Mouse (Mus musculus) neural tube, embryonic 15.5 days (tissue): ENCODE measurements around the gene Synj1. TPM values are rescaled to one million over a fixed set of nuclear protein-coding genes. Genes with fewer than 3 reads are reported as not detected.

Experiments
- ATAC-seq: fragments of 200-750 bp; cut with Nextera tagmentation; 2 replicates; pipeline ENCODE4 v1.8.0; 2017; ENCODE audit warnings: mild to moderate bottlenecking, moderate TSS enrichment, moderate library complexity; ENCODE audit not compliant: low FRiP score
- H3K27ac ChIP-seq: fragments of 300-500 bp; sonication (generic); replicated peaks from 2 replicates; pipeline ENCODE4 v1.5.1; 2015; ENCODE audit warnings: mild to moderate bottlenecking, inconsistent platforms
- H3K27me3 ChIP-seq: fragments of 300-500 bp; sonication (generic); replicated peaks from 2 replicates; pipeline ENCODE4 v1.6.1; 2015; ENCODE audit warnings: inconsistent platforms
- H3K36me3 ChIP-seq: fragments of 300-500 bp; sonication (generic); 2 replicates; pipeline ENCODE4 v1.6.1; 2015; ENCODE audit warnings: inconsistent platforms
- H3K4me1 ChIP-seq: fragments of 300-500 bp; sonication (generic); 2 replicates; pipeline ENCODE4 v1.6.1; 2015; ENCODE audit warnings: inconsistent platforms
- H3K4me2 ChIP-seq: fragments of 300-500 bp; sonication (generic); 2 replicates; pipeline ENCODE4 v1.6.1; 2015; ENCODE audit warnings: inconsistent platforms, mild to moderate bottlenecking, moderate library complexity
- H3K4me3 ChIP-seq: fragments of 300-500 bp; sonication (generic); replicated peaks from 2 replicates; pipeline ENCODE4 v1.5.1; 2015; ENCODE audit warnings: mild to moderate bottlenecking, inconsistent platforms
- H3K9ac ChIP-seq: fragments of 300-500 bp; sonication (generic); replicated peaks from 2 replicates; pipeline ENCODE4 v1.6.1; 2015; ENCODE audit warnings: mild to moderate bottlenecking, inconsistent platforms
- H3K9me3 ChIP-seq: fragments of 300-500 bp; sonication (generic); replicated peaks from 2 replicates; pipeline ENCODE4 v1.6.1; 2016; ENCODE audit warnings: inconsistent platforms
- WGBS: fragments of 180-500 bp; shearing (Covaris S2); methylation state at CpG from one replicate; pipeline ENCODE4 v1.1.7; 2015; ENCODE audit warnings: mixed read lengths; 5-methylcytosine and 5-hydroxymethylcytosine counted together
- polyA plus RNA-seq: library from polyadenylated mRNA; unstranded; fragments of >200 nt; fragmentation: Nextera tagmentation; extraction: Ambion mirVana; gene quantifications from 2 replicates; pipeline ENCODE4 v1.2.1, GENCODE M21; 2015

Synj1 gene
- polyA plus RNA-seq, 1 experiment from 2014 or later, result 46.2 TPM

GRCm38 (mm10) chr16:90934193-90934686 is 76.9 kb downstream of the Synj1 start:
- under 1% methylated on average over 38 of the region's 38 CpGs for WGBS
- no peaks in the 10 kb centered on the region for H3K27me3 ChIP-seq
- peak overlapping the region; percentile 85 for H3K4me2 ChIP-seq
- H3K36me3 ChIP-seq, result peaks cover 17% of the 10 kb centered on the region
- ATAC-seq, result peak; percentile 73
- peak overlapping the region; percentile 74 for H3K4me3 ChIP-seq
- H3K9me3 ChIP-seq, result no peaks in the 10 kb centered on the region
- H3K4me1 ChIP-seq, result peaks cover 14% of the 10 kb centered on the region
- peak overlapping the region; percentile 71 for H3K9ac ChIP-seq
- H3K27ac ChIP-seq, result peak overlapping the region; percentile 86

DNA sequence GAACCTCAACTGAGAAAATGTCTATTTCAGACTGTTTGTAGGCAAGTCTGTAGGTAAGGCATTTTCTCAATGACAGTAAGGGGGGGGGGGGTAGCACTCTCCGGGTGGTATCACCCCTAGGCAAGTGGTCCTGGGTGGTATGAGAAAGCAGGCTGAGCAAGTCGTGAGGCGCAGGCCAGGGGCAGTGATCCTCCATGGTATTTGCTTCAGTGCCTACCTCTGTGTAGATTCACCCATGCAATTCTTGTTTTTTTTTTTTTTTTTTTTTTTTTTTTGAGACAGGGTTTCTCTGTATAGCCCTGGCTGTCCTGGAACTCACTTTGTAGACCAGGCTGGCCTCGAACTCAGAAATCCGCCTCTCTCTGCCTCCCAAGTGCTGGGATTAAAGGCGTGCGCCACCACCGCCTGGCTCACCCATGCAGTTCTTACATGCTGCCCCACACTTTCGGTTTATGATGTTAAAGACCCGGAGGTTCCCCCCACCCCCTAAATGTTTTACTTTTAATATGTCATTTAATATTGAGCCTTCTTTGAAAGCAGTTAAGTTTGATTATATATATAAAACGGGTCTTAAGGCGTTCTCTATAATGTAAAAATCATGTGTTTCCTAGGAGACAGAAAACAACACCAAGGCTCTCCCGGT is 77.5 kb downstream of the Synj1 start:
- Histone ChIP-seq H3K36me3 (peaks cover 17% of the 10 kb centered on the region), H3K4me3 (peak overlapping the region; percentile 74), H3K4me1 (peaks cover 14% of the 10 kb centered on the region), H3K4me2 (peak overlapping the region; percentile 85), H3K9ac (peak overlapping the region; percentile 71), H3K9me3 (no peaks in the 10 kb centered on the region), H3K27ac (peak overlapping the region; percentile 86; the same call in 1 of the 2 replicates), H3K27me3 (no peaks in the 10 kb centered on the region)
- WGBS, result 27% methylated on average over 13 of the region's 13 CpGs
- ATAC-seq, result no peak

DNA sequence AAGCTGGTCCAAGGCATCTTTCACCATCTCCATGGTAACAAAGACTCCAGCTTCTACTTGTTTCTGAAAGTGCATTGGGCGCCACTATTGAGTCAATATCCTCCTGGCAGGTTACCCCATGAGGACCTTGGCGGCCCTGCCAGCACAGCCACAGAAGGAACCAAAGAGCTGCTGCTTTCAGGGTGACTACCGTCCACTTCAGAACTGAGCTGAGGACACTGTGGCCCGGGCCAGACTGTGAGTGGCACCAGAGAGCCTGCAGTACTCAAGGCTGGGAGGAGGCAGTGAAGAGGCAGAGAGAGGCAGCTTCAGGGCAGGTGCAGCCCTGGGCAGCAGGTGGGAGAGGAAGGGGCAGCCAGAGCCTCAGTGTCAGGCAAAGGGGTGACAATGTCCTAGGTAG is 83.7 kb downstream of the Synj1 start:
- no peak overlapping the region for H3K9ac ChIP-seq
- H3K36me3 ChIP-seq, result peaks cover 27% of the 10 kb centered on the region
- ATAC-seq, result no peak
- H3K4me2 ChIP-seq, result no peak overlapping the region
- H3K4me3 ChIP-seq, result no peak overlapping the region
- H3K27ac ChIP-seq, result no peak overlapping the region
- 91% methylated on average over 4 of the region's 4 CpGs for WGBS
- no peaks in the 10 kb centered on the region for H3K4me1 ChIP-seq
- no peaks in the 10 kb centered on the region for H3K27me3 ChIP-seq
- H3K9me3 ChIP-seq, result no peaks in the 10 kb centered on the region

GRCm38 (mm10) chr16:90925461-90925860 is 85.6 kb downstream of the Synj1 start:
- Histone ChIP-seq H3K4me2 (no peak overlapping the region), H3K27ac (no peak overlapping the region), H3K4me3 (no peak overlapping the region), H3K36me3 (peaks cover 29% of the 10 kb centered on the region), H3K27me3 (no peaks in the 10 kb centered on the region), H3K4me1 (no peaks in the 10 kb centered on the region), H3K9ac (no peak overlapping the region), H3K9me3 (no peaks in the 10 kb centered on the region)
- no peak for ATAC-seq
- 30% methylated on average over 5 of the region's 5 CpGs for WGBS

- H3K4me2 ChIP-seq, result no peak overlapping the region
- no peaks in the 10 kb centered on the region for H3K27me3 ChIP-seq
- no peak overlapping the region for H3K9ac ChIP-seq
- H3K36me3 ChIP-seq, result peaks cover 29% of the 10 kb centered on the region
- H3K4me1 ChIP-seq, result no peaks in the 10 kb centered on the region
- H3K9me3 ChIP-seq, result no peaks in the 10 kb centered on the region
- H3K4me3 ChIP-seq, result no peak overlapping the region
- H3K27ac ChIP-seq, result no peak overlapping the region
- ATAC-seq, result no peak
- 92% methylated on average over 13 of the region's 13 CpGs for WGBS
Measured at GRCm38 (mm10) chr16:90924606-90925370, 86.3 kb downstream of the Synj1 start.

- H3K4me1 ChIP-seq, result no peaks in the 10 kb centered on the region
- no peak for ATAC-seq
- H3K36me3 ChIP-seq, result peaks cover 15% of the 10 kb centered on the region; the same call in 1 of the 2 replicates
- H3K4me2 ChIP-seq, result no peak overlapping the region
- H3K27ac ChIP-seq, result no peak overlapping the region
- no peaks in the 10 kb centered on the region for H3K9me3 ChIP-seq
- no peak overlapping the region for H3K9ac ChIP-seq
- H3K27me3 ChIP-seq, result no peaks in the 10 kb centered on the region
- H3K4me3 ChIP-seq, result no peak overlapping the region
- WGBS, result 63% methylated on average over 10 of the region's 10 CpGs
Measured at GRCm38 (mm10) chr16:90921471-90922159, 89.5 kb downstream of the Synj1 start.

- no peak overlapping the region for H3K4me3 ChIP-seq
- WGBS, result 84% methylated on average over 8 of the region's 8 CpGs
- no peak for ATAC-seq
Measured at GRCm38 (mm10) chr16:90917156-90917555, 94.0 kb downstream of the Synj1 start.

DNA sequence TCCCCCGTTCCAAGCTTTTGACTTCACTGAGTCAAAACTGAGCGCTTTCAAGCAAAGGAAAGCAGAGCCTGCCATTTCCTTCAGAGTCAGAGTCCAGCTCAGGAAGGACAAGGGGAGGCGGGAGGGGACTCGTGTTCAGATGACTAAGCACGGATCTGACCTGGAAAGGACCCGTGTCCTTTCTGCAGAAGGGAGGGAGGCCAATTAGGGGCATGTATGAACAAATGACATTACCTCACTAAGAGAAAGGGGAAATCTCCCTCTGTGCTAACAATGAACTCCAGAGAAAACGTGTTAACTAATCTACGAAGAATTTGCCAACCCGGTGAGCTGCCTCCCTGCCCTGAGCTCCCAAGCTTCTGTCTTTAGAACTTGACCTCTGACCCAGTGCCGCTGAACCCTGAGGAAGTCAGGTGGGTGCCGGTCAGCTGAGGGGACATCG is 95.0 kb downstream of the Synj1 start:
- 64% methylated on average over 12 of the region's 12 CpGs for WGBS
- Histone ChIP-seq H3K36me3 (no peaks in the 10 kb centered on the region), H3K4me1 (no peaks in the 10 kb centered on the region), H3K27ac (no peak overlapping the region), H3K4me2 (no peak overlapping the region), H3K27me3 (no peaks in the 10 kb centered on the region), H3K9me3 (no peaks in the 10 kb centered on the region), H3K4me3 (no peak overlapping the region), H3K9ac (no peak overlapping the region)
- ATAC-seq, result no peak

More at GRCm38 (mm10) chr16:90917156-90917555, 94.0 kb downstream of the Synj1 start:
- no peaks in the 10 kb centered on the region for H3K9me3 ChIP-seq
- no peak overlapping the region for H3K27ac ChIP-seq
- H3K27me3 ChIP-seq, result no peaks in the 10 kb centered on the region
- H3K9ac ChIP-seq, result no peak overlapping the region
- no peaks in the 10 kb centered on the region for H3K4me1 ChIP-seq
- H3K36me3 ChIP-seq, result no peaks in the 10 kb centered on the region
- no peak overlapping the region for H3K4me2 ChIP-seq

GRCm38 (mm10) chr16:90911766-90912165 is 99.3 kb downstream of the Synj1 start:
- H3K4me2 ChIP-seq, result no peak overlapping the region
- no peak overlapping the region for H3K9ac ChIP-seq
- H3K4me1 ChIP-seq, result no peaks in the 10 kb centered on the region
- no peak overlapping the region for H3K27ac ChIP-seq
- H3K36me3 ChIP-seq, result no peaks in the 10 kb centered on the region
- H3K27me3 ChIP-seq, result no peaks in the 10 kb centered on the region
- no peak for ATAC-seq
- H3K4me3 ChIP-seq, result no peak overlapping the region
- H3K9me3 ChIP-seq, result no peaks in the 10 kb centered on the region
- 86% methylated on average over 13 of the region's 13 CpGs for WGBS

GRCm38 (mm10) chr16:90910855-90911533 is 100.1 kb downstream of the Synj1 start:
- H3K27ac ChIP-seq, result no peak overlapping the region
- 84% methylated on average over 17 of the region's 17 CpGs for WGBS
- H3K9me3 ChIP-seq, result no peaks in the 10 kb centered on the region

DNA sequence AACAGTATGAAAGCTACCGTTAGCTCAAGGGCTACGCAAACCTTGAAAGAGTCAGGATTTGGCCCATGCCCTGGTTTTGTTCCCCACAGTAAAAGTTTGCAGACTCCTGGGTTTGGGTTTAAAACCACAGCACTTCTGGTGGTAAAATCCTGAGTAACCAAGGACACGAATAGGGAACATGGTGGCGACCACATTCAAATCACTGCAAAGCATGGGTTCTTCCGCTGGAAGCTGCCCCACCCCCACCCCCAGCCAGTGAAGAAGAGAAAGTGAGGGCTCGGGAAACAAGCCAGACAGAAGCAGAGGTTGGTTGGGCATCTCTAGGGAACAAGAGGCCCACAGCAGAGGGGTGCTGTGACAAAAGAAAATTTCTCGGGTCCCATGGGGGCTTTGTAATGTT is 103.9 kb downstream of the Synj1 start:
- no peak for ATAC-seq
- H3K4me3 ChIP-seq, result no peak overlapping the region
- WGBS, result 65% methylated on average over 7 of the region's 7 CpGs
- H3K4me2 ChIP-seq, result no peak overlapping the region
- no peaks in the 10 kb centered on the region for H3K4me1 ChIP-seq
- no peaks in the 10 kb centered on the region for H3K36me3 ChIP-seq
- no peak overlapping the region for H3K9ac ChIP-seq
- no peaks in the 10 kb centered on the region for H3K9me3 ChIP-seq
- no peaks in the 10 kb centered on the region for H3K27me3 ChIP-seq
- H3K27ac ChIP-seq, result no peak overlapping the region

More at GRCm38 (mm10) chr16:90910855-90911533, 100.1 kb downstream of the Synj1 start:
- Histone ChIP-seq H3K4me3 (no peak overlapping the region), H3K27me3 (no peaks in the 10 kb centered on the region), H3K36me3 (no peaks in the 10 kb centered on the region), H3K4me2 (no peak overlapping the region), H3K9ac (no peak overlapping the region), H3K4me1 (no peaks in the 10 kb centered on the region)
- no peak for ATAC-seq
